Mouse (Mus musculus) gastrocnemius, adult 2 months (tissue): ENCODE data around the gene Bdh2. TPM values are rescaled to one million over a fixed set of nuclear protein-coding genes. Genes with fewer than 3 reads are reported as not detected.

Source experiments
- DNase-seq: peaks from one replicate; pipeline ENCODE4 v3.0.0; 2022
- H3K27ac ChIP-seq: fragments of 200-600 bp; 2 replicates; pipeline ENCODE4 v1.8.1; 2022; ENCODE audit warnings: mild to moderate bottlenecking
- H3K4me3 ChIP-seq: fragments of 200-600 bp; 2 replicates; pipeline ENCODE4 v1.8.1; 2022; ENCODE audit warnings: mild to moderate bottlenecking, moderate library complexity
- CTCF ChIP-seq: fragments of 200-600 bp; IDR thresholded peaks from 2 replicates; pipeline ENCODE4 v1.8.1; 2022; ENCODE audit warnings: antibody characterized with exemption, mild to moderate bottlenecking, moderate library complexity
- intact Hi-C: fragments of 180-260 bp; cut with DNase I; formaldehyde crosslinking; loops from one replicate; pipeline ENCODE4 v1.15.1; 2025
- long read RNA-seq, 2 experiments: library from polyadenylated mRNA; stranded (forward); transcript quantifications; one replicate each; pipeline ENCODE4 v2.0.0; 2021
- total RNA-seq, 2 experiments: library from RNA; stranded (reverse); gene quantifications; 2 replicates each; pipeline ENCODE4 v1.2.3; 2021

Bdh2 gene
- total RNA-seq: 1 to 10 TPM; 2.4 to 2.9 TPM
- long read RNA-seq, experiment 1, partial matches to known transcripts: 1 of 3 reads
- long read RNA-seq, experiment 1, other reads (novel, unspliced or antisense): 0 of 3 reads
- long read RNA-seq, experiment 2, partial matches to known transcripts: 0 of 3 reads
- long read RNA-seq, experiment 2, other reads (novel, unspliced or antisense): 0 of 3 reads

DNA sequence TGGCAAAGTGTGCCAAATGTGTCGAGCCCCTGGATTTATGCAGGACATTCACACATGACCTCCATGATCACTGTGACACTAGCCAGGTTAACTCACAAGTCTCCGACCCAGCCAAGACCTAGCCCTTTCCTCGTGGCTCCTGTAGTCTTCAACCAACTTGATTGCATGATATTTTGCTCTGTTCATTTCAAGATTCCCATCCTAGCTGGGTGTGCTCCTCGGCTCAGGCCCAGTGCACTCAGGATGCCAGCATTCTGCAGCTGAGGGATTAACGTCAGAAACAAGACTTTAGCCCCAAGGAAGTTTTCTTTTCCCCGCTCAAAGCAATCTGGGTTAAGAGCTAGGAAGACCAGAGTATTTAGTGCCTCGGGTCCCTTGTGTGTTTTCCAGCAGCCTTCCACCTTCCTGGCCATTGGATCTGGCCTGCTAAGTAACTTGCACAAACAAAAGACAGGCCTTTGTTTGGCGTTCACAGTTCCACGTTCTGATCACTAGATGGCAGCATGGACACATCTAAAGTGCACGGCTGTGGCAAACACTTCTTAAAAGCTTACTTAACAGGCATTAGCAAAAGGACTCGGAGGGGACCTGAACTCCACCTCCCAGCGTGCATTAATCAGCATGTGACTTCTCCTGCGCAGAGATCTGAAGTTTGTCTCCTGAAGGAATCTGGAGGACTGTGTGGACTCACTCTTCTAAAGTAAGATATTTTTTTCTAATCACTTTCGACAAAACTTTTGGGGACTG lies at the start of gene Bdh2:
TSS of gene Bdh2 (plus strand) at position 553 of the 747 bp plus-strand sequence.
- peak; percentile 77 for DNase-seq
- TF ChIP-seq CTCF: peak; percentile 90
- Histone ChIP-seq H3K27ac (peak within 1 kb of the TSS; percentile 72), H3K4me3 (peak within 1 kb of the TSS; percentile 61)
- intact Hi-C loops: loop anchor here (5.0 to 10.0 kb wide), 5 partner anchors 46 to 446 kb away; no protein-coding TSS in a partner anchor

DNA sequence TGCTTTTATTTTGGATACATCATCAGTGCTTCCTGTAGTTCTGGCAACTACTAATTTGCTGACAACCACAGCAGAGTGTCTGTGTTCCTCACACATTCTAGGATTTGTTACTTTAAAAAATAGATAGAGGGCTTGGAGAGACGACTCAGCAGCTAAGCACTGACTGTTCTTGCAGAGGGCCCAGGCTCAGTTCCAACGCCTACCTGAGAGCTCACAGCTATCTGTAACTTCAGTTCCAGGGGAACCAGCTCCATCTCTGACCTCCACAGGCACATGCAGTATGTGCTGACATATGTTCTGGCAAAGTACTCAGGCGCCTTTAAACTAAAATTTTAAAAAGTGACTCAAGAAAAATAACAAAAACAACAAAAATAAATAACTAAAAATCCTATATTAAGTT lies 49.0 kb upstream of the Bdh2 start:
- TF ChIP-seq CTCF: no peak
- Histone ChIP-seq H3K4me3 (no peak overlapping the region), H3K27ac (no peak overlapping the region)
- DNase-seq: no peak
- intact Hi-C loops: no loop called here

DNA sequence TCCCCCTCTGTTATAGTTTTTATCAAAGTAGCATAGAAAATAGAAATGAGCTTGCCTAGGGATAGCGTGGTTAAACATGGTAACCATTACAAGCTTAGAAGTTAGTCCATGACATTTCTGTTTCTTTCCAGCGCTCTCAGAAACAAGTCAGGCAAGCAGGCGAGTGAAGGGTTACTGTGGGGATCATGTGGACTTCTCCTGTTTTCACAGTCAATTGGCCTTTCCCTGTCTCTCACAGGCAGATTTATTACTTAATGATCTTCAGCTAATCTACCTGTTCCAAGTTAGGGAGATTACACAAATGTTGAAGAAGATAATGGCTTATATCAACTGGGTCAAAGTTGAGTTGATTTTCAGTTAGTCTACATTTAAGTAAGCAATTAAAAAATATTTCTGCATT lies 48.6 kb upstream of the Bdh2 start:
- no peak for DNase-seq
- Histone ChIP-seq H3K4me3 (no peak overlapping the region), H3K27ac (no peak overlapping the region)
- TF ChIP-seq CTCF: no peak
- intact Hi-C loops: no loop called here

DNA sequence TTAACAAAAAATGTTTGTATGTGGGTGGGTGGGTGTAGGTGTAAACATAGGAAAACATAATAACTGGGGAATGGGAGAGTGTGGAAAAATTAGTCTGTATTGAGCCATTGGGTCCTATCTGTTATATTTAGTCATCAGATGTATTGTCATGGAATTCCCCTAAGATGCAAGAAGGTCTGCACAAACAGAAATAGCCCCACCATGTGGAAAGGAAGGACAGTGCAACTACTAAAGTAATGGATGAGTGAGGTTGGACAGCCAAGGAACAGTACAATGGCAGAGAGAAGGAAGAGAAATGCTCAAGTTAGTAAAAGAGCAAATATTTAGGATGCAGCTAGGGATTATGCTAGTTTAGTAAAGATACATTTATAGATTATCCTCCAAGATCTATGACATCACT lies 35.3 kb upstream of the Bdh2 start:
- intact Hi-C loops: no loop called here
- no peak overlapping the region for H3K4me3 ChIP-seq
- no peak for DNase-seq
- no peak overlapping the region for H3K27ac ChIP-seq
- TF ChIP-seq CTCF: peak; percentile 35

DNA sequence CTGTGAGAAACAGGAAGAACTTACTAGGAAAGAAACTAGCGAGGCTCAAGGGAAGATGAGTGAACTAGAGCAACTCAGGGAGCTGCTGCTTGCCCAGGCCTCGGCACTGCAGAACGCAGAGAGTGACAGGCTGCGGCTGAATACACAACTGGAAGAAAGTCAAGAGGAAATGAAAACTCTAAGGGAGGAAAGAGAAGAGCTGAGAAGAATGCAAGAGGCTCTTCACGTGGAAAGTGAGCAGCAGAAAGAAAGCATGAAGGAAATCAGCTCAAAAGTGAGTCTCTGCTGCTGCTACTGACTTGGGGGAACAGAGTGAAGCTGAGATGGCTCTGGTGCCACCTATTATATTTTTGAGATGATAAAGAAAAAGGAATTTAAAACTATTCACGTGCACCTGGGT lies 34.2 kb upstream of the Bdh2 start:
- DNase-seq: no peak
- no peak for TF ChIP-seq CTCF
- intact Hi-C loops: no loop called here
- no peak overlapping the region for H3K27ac ChIP-seq
- no peak overlapping the region for H3K4me3 ChIP-seq

DNA sequence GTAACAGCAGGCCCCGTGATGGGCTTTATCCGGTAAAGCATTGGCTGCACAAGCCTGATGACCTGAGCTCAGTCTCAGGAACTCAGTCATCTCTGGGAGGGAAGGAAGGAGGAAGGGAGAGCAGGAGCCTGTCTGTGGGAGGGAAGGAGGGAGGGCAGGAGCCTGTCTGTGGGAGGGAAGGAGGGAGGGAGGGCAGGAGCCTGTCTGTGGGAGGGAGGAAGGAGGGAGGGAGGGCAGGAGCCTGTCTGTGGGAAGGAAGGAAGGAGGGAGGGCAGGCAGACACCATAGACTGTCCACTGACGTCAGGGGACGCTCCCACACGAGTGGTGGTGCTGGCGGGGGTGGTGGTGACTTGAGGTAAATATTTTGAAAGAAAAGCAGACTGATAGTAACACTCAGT lies 31.9 kb upstream of the Bdh2 start:
- DNase-seq: no peak
- TF ChIP-seq CTCF: no peak
- H3K4me3 ChIP-seq: no peak overlapping the region
- H3K27ac ChIP-seq: no peak overlapping the region
- intact Hi-C loops: no loop called here

DNA sequence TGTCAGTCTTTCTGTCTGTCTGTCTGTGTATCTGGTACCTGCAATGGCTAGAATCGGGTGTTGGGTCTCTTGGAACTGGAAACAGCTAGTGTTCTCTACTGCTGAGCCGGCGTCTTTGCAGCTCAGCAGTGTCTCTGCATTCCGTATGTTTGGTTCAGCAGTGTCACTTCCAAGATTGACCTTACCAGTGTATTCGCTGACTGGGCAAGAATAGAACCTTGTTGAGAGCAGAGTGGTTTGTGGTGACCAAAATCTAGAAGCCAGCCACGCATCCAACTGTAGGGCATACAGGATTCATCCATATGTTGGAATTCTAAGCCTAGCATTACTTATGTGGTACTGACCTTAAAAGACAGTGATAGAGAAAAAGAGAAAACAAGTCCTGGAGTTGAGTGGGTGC lies 29.2 kb upstream of the Bdh2 start:
- Histone ChIP-seq H3K27ac (no peak overlapping the region), H3K4me3 (no peak overlapping the region)
- no peak for TF ChIP-seq CTCF
- DNase-seq: no peak
- intact Hi-C loops: no loop called here

DNA sequence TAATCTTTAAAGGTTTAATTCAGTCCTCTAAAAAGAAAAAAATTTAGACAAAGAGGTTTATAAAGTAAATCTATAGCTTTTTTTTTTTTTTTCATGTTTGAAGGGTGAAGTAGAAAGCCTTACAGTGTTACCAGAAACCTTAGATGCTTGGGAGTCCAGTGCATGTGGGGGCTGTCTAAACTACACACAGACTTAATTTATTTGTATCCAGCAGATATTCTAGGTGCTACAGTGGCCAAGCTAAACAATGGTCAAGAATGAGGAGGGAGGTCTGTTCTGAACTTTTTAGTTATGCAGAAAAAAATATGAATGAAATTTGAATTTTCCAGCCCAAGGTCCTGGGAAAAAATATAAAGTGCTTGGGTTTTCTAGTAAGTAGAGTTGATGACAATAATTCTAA lies 26.2 kb upstream of the Bdh2 start:
- intact Hi-C loops: no loop called here
- no peak for DNase-seq
- TF ChIP-seq CTCF: no peak
- Histone ChIP-seq H3K4me3 (no peak overlapping the region), H3K27ac (no peak overlapping the region)

DNA sequence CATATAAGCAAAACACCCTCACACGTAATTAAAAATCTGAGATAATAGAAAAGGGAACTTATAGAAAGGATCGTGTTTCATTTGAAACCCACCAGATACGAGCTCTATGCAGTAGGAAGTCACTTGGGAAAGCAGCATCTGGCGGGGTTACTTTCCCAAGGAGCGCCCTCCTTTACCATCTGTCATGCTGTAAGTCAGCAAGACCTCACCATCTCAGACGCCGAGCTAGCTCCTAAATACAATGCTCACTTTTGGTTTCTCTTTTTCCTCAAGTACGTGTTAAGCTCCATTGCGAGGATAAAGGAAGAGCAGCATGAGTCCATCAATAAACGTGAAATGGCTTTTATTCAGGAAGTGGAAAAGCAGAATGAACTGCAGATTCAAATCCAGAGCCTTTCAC lies 22.1 kb upstream of the Bdh2 start:
- no peak for DNase-seq
- H3K4me3 ChIP-seq: no peak overlapping the region
- intact Hi-C loops: no loop called here
- no peak overlapping the region for H3K27ac ChIP-seq
- TF ChIP-seq CTCF: no peak

DNA sequence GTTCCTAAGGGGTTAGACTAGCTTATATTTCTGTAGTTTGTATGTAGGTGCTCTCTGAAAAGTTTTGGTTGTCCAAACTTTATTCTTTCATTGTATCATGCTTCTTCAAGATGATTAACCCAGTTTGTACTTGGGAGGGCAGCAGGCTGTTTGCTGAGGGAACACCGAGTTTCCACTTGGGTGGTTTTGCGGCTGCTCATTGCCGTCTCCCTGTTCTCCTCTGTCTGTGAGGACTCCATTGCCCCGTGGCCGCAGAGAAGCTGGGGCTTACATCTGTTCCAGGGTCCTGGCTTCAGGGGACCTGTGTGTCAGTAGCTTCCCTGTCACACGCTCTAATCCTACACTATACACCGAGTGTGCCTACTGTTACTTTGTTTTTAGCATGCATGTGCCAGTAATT lies 20.8 kb upstream of the Bdh2 start:
- TF ChIP-seq CTCF: no peak
- intact Hi-C loops: no loop called here
- H3K27ac ChIP-seq: no peak overlapping the region
- DNase-seq: no peak
- no peak overlapping the region for H3K4me3 ChIP-seq

DNA sequence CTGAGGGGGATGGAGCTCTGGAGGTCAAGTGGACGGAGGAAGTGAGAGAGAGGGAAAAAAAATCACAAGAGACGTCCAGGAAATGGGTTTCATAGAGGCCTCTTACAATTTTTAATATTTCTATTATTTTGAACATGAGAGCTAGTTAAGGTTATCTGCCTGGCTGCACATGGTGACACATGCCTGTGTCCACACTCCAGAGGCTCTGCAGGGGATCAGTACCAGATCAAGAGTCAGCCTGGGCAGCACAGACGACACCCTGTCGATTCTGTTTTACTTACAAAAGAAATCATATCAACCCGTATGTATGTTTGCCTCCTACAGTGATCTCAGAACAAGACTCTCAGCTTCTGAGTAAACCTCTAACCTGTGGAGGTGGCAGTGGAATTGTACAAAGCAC lies 12.4 kb upstream of the Bdh2 start:
- DNase-seq: no peak
- no peak overlapping the region for H3K4me3 ChIP-seq
- H3K27ac ChIP-seq: no peak overlapping the region
- TF ChIP-seq CTCF: no peak
- intact Hi-C loops: no loop called here

DNA sequence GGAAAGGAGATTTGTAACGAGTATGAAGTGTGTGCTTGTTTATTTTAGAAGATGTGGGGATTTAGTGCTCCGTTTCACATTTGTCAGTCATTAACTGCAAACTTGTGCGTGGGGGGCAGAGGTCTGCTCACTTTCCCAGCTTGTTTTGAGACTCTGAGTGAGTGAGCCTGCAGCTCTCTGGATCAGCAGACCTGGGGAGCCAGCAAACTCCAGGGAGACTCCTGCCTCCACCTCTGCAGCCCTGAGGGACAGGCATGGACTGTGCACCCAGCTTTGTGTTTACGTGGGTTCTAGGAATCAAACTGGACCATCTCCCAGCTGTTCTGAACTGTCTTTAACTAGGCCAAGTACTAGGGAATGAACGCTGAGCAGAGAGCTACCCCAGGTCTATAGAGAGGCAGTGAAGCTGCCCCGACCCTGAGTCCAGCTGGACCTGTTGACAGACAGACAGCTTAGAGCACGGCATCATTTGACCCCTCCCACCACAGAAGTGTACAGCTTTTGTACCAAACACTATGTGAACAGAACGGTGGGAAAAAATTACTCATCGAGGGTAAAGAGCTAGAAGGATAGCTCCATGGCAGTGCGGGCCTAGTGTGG lies 11.5 kb upstream of the Bdh2 start:
- Histone ChIP-seq H3K27ac (no peak overlapping the region), H3K4me3 (no peak overlapping the region)
- no peak for DNase-seq
- TF ChIP-seq CTCF: no peak
- intact Hi-C loops: no loop called here

DNA sequence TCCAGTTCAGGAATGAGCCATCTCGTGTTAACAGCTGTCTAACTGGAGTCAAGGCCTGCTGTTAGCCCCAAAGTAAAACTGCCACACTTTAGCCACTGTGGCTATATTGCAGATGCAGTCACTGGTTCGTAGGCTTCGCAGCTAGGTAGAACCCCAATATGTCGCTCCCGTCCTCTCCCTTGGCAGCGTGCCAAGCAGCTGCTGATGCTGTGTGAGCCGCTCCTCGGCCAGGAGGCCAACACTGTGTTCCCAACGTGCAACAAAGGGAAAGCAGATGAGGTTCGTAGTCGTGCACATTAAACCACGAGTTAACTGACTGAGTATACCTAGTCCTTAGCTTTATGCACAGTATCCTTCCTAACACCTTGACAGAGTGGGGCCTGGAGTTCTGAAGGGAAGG lies 8.4 kb upstream of the Bdh2 start:
- peak overlapping the region; percentile 21; the same call in 1 of the 2 replicates for H3K4me3 ChIP-seq
- intact Hi-C loops: no loop called here
- H3K27ac ChIP-seq: no peak overlapping the region
- DNase-seq: peak; percentile 40
- TF ChIP-seq CTCF: no peak
